Mouse (Mus musculus) liver, postnatal 0 days (tissue): ENCODE measurements at regions not wholly inside any gene's neighbourhood (a gene's known extent, or its start where the extent isn't known, plus 50 kb on each side); places are given as distances from the start of the nearest gene placed in this dataset.

Experiments
- CTCF ChIP-seq: sonication (generic); IDR thresholded peaks from 2 replicates; pipeline ENCODE4 v1.5.1; 2016; ENCODE audit warnings: antibody characterized with exemption, low read depth
- EP300 ChIP-seq: IDR thresholded peaks from 2 replicates; pipeline ENCODE4 v1.6.1; 2016; ENCODE audit warnings: antibody characterized with exemption, low read depth, mild to moderate bottlenecking

DNA sequence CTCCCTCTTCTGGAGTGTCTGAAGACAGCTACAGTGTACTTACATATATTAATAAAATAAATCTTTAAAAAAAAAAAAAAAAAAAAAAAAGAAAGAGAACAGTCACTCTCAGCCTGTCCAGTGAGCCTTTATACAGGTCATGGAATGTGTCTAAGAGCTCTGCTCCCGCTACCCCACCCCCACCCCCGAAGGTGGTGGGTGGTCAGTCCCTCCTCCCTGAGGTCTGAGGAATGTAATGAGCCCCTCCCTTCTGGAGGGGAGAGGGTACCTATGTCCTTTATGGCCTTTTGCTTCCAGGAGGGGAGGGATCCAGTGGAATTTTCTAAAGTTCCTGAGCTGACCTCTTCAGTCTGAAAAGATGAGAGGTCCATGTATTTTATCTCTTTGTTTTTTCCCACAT lies 82.3 kb upstream of the Thsd7a start:
- TF ChIP-seq CTCF (no peak), EP300 (no peak)
